Mouse (Mus musculus) heart, postnatal 0 days (tissue): Measurements from ENCODE around the gene Atp2c1. TPM values are rescaled to one million over a fixed set of nuclear protein-coding genes. Genes with fewer than 3 reads are reported as not detected.

Experiments used
- ATAC-seq: fragments of 200-750 bp; cut with Nextera tagmentation; 2 replicates; pipeline ENCODE4 v1.8.0; 2017; ENCODE audit warnings: low read depth, moderate number of reproducible peaks, moderate library complexity; ENCODE audit not compliant: insufficient read depth
- DNase-seq: peaks from one replicate; pipeline ENCODE4 v3.0.0-alpha.2; 2016; ENCODE audit warnings: low spot score
- H3K27ac ChIP-seq: fragments of 300-500 bp; sonication (generic); 2 replicates; pipeline ENCODE4 v1.5.1; 2014; ENCODE audit warnings: low read depth, mild to moderate bottlenecking
- H3K27me3 ChIP-seq: fragments of 300-500 bp; sonication (generic); 2 replicates; pipeline ENCODE4 v1.6.1; 2014; ENCODE audit warnings: low read length, mixed read lengths; ENCODE audit not compliant: control insufficient read depth, insufficient read depth
- H3K36me3 ChIP-seq: fragments of 300-500 bp; sonication (generic); replicated peaks from 2 replicates; pipeline ENCODE4 v1.6.1; 2014; ENCODE audit warnings: low read length, mixed read lengths; ENCODE audit not compliant: control insufficient read depth, insufficient read depth
- H3K4me1 ChIP-seq: fragments of 300-500 bp; sonication (generic); 2 replicates; pipeline ENCODE4 v1.6.1; 2014; ENCODE audit warnings: antibody characterized with exemption; ENCODE audit not compliant: control insufficient read depth, insufficient read depth
- H3K4me2 ChIP-seq: fragments of 300-500 bp; sonication (generic); 2 replicates; pipeline ENCODE4 v1.6.1; 2014; ENCODE audit warnings: low read depth, mild to moderate bottlenecking, low read length, moderate library complexity
- H3K4me3 ChIP-seq: fragments of 300-500 bp; sonication (generic); 2 replicates; pipeline ENCODE4 v1.5.1; 2014; ENCODE audit warnings: low read depth, low read length
- H3K9ac ChIP-seq: fragments of 300-500 bp; sonication (generic); replicated peaks from 2 replicates; pipeline ENCODE4 v1.6.1; 2014; ENCODE audit warnings: low read depth, low read length, mixed read lengths
- H3K9me3 ChIP-seq: fragments of 300-500 bp; sonication (generic); replicated peaks from 2 replicates; pipeline ENCODE4 v1.6.1; 2016; ENCODE audit warnings: low read length; ENCODE audit not compliant: control insufficient read depth
- CTCF ChIP-seq: IDR thresholded peaks from 2 replicates; pipeline ENCODE4 v1.5.1; 2016; ENCODE audit warnings: antibody characterized with exemption, control low read depth, low read depth
- EP300 ChIP-seq: IDR thresholded peaks from 2 replicates; pipeline ENCODE4 v1.6.1; 2016; ENCODE audit warnings: antibody characterized with exemption, low read depth
- WGBS: fragments of 180-500 bp; shearing (Covaris S2); extraction: QIAGEN DNeasy Blood & Tissue Kit; methylation state at CpG from one replicate; pipeline ENCODE4 v1.1.7; 2014; 5-methylcytosine and 5-hydroxymethylcytosine counted together
- polyA plus RNA-seq: library from polyadenylated mRNA; unstranded; fragments of >200 nt; fragmentation: Nextera tagmentation; extraction: Ambion mirVana; gene quantifications from 2 replicates; pipeline ENCODE4 v1.2.1, GENCODE M21; 2015
- total RNA-seq: library from RNA; depleted of rRNA; stranded (reverse); fragments of >200 nt; gene quantifications from 2 replicates; pipeline ENCODE4 v1.2.3, GENCODE M21; 2014; ENCODE audit warnings: low replicate concordance

The Atp2c1 gene
- total and polyA plus RNA-seq, 2 experiments from 2014 or later, result 25.1 to 72.2 TPM

DNA sequence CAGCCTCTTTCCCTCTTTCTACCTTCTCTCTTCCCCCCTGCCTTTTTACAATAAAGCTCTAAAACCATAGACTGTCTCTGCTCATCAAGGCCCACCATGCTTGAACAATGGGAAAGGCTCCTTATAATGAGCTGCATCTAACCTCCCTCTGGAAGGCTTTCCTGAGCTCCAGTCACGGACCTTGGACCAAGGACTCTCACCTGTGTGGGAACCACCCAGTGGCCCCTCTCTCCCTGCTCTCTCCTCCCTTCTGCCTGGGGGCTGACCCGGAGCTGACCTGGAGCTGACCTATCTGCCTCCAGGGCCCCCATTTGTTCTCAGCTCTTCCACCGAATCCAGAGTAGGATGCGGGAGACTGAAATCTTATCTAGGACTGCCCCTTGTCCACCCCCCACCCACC, 24.3 kb upstream of the Atp2c1 start:
- no peak for DNase-seq
- Histone ChIP-seq H3K36me3 (no peaks in the 10 kb centered on the region), H3K9ac (no peak overlapping the region), H3K27ac (no peak overlapping the region), H3K4me1 (peaks cover 5% of the 10 kb centered on the region; the same call in 1 of the 2 replicates), H3K27me3 (0 out of 2 replicates have a peak, but pooled peaks cover 8% of the 10 kb centered on the region), H3K4me2 (no peak overlapping the region), H3K4me3 (no peak overlapping the region), H3K9me3 (no peaks in the 10 kb centered on the region)
- TF ChIP-seq CTCF (no peak), EP300 (no peak)
- WGBS, result 42% methylated on average over 4 of the region's 4 CpGs
- ATAC-seq, result no peak

DNA sequence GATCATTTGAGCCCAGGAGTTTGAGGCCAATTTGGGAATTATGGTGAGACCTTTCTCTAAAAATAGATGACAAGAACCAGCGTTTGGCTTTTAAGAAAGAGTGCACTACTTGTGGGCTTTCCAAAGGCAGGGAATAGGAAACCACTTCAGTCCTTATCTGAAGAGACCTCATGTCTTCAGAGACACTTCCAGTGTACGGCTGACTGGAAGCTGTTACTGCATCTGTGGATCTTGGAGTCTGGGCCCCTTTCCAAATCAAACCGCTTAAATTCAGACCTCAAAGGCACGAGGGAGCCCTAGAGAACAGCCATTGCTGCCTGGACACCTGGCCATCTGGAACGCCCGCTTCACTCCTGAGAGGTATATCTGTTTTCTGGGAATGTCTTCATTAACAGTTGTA, 22.0 kb upstream of the Atp2c1 start:
- H3K4me3 ChIP-seq, result no peak overlapping the region
- no peak for DNase-seq
- 0 out of 2 replicates have a peak, but pooled peaks cover 8% of the 10 kb centered on the region for H3K27me3 ChIP-seq
- no peaks in the 10 kb centered on the region for H3K9me3 ChIP-seq
- H3K27ac ChIP-seq, result no peak overlapping the region
- H3K9ac ChIP-seq, result no peak overlapping the region
- peaks cover 5% of the 10 kb centered on the region; the same call in 1 of the 2 replicates for H3K4me1 ChIP-seq
- WGBS, result 27% methylated on average over 6 of the region's 6 CpGs
- no peak for TF ChIP-seq CTCF
- no peak for TF ChIP-seq EP300
- ATAC-seq, result no peak
- no peak overlapping the region for H3K4me2 ChIP-seq
- H3K36me3 ChIP-seq, result no peaks in the 10 kb centered on the region

DNA sequence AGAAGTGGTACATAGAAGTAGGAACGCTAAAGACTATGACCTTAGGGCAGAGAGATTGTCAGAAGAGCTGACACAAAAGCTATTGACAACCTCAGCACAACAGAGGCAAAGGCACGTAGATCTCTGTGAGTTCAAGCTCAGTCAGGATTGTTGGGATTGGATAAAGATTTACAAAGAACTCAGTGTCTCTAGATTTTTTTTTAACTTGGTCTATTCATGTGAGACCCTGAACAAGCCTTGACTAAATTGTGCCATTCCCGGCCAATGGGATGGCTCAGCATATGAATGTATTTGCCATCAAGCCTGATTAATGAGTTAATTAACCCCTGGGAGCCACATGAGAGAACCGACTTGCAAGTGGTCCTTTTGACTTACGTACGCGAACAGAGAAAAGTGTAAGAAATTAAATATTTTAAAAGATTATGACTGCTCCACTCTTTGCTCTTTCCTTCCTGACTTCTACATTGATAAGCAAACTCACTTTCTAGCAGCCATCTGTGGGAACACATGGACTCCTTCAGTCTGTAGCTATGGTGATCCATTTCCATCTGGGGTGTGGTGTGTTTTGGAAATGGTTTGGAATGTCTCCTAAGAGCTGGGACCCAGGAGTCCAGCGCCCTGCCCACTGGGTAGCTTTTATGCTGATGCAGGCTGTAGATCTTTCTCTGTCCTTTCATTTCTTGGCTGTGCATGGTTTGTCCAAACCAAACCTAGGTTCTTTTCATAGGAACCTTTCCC, 17.1 kb upstream of the Atp2c1 start:
- DNase-seq (no peak), ATAC-seq (no peak)
- Histone ChIP-seq H3K4me3 (no peak overlapping the region), H3K27me3 (no peaks in the 10 kb centered on the region), H3K4me2 (no peak overlapping the region), H3K9me3 (no peaks in the 10 kb centered on the region), H3K36me3 (no peaks in the 10 kb centered on the region), H3K4me1 (peaks cover 3% of the 10 kb centered on the region; the same call in 1 of the 2 replicates), H3K9ac (no peak overlapping the region), H3K27ac (no peak overlapping the region)
- 78% methylated on average over 8 of the region's 8 CpGs for WGBS
- TF ChIP-seq CTCF (no peak), EP300 (no peak)

DNA sequence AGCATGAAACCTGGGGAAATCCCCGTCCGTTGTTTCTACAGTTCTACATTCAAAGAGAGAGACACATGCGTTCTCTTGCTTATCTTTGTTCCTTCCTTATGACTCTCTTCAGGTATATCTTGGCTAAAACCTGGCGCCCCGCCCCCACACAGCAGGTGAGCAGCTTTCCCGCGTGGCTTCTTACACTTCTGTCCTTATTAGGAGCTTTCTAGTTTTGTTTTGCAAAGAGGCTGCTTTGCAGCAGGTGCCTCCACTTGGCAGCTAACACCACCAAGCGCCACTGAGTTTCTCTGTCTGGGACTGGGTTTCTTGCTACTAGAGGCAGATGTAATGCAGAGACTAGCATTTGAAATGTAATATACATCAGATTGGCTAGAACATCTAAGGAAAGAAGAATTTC, 10.4 kb upstream of the Atp2c1 start:
- Histone ChIP-seq H3K4me1 (0 out of 2 replicates have a peak, but pooled peaks cover 4% of the 10 kb centered on the region), H3K9me3 (0 out of 2 replicates have a peak, but pooled peaks cover 4% of the 10 kb centered on the region), H3K4me3 (no peak overlapping the region), H3K4me2 (no peak overlapping the region), H3K27me3 (no peaks in the 10 kb centered on the region), H3K9ac (no peak overlapping the region), H3K27ac (no peak overlapping the region), H3K36me3 (no peaks in the 10 kb centered on the region)
- 50% methylated on average over 8 of the region's 8 CpGs for WGBS
- TF ChIP-seq CTCF (no peak), EP300 (no peak)
- ATAC-seq, result no peak
- DNase-seq, result no peak

DNA sequence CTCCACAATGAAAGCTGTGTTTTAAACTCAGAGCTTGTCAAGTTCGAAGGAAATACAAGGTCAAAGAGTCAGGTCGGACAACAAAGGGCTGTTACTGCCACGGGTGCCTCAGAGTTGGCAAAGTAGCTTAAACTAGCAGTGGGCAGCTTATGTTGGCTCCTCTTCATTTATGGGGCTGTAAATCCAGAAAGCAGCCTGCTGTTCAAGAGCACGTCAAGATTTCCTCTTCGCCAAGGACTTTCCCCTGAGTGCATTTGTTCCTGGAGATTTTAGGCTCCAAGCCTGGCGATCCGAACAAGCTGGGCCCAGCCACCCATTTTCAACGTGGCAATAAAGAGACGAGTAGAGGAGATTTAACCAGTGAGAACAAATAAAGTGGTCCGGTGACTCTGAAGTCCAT, 9.8 kb upstream of the Atp2c1 start:
- Histone ChIP-seq H3K4me1 (0 out of 2 replicates have a peak, but pooled peaks cover 4% of the 10 kb centered on the region), H3K27me3 (no peaks in the 10 kb centered on the region), H3K27ac (peak overlapping the region; percentile 11; the same call in 1 of the 2 replicates), H3K9ac (no peak overlapping the region), H3K9me3 (0 out of 2 replicates have a peak, but pooled peaks cover 4% of the 10 kb centered on the region), H3K4me2 (no peak overlapping the region), H3K4me3 (no peak overlapping the region), H3K36me3 (no peaks in the 10 kb centered on the region)
- TF ChIP-seq CTCF (no peak), EP300 (no peak)
- WGBS, result 58% methylated on average over 10 of the region's 10 CpGs
- ATAC-seq (no peak), DNase-seq (no peak)

DNA sequence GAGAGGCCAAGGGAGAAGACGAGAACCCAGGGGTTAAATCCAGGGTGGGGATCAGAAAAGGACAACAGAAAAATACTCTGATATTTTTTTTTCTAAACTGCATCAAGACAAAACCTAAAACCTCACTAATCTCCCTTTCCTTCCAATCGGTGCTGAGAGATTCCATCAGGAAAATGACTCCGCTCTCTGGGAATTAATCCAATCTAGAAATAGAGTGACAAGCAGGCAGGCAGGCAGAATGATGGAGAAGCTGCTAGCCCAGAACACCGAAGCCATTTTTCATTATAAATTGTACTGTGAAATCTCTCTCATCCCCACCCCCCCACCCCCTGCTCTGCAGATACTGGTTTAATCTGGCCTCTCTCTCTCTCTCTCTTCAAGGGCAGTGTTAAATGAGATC, 1.8 kb downstream of the Atp2c1 start:
- Histone ChIP-seq H3K9ac (no peak overlapping the region), H3K4me2 (no peak overlapping the region), H3K36me3 (no peaks in the 10 kb centered on the region), H3K9me3 (no peaks in the 10 kb centered on the region), H3K4me3 (no peak overlapping the region), H3K27ac (no peak overlapping the region), H3K27me3 (no peaks in the 10 kb centered on the region), H3K4me1 (peaks cover 10% of the 10 kb centered on the region)
- 37% methylated on average over 4 of the region's 4 CpGs for WGBS
- TF ChIP-seq CTCF (no peak), EP300 (no peak)
- DNase-seq (no peak), ATAC-seq (no peak)
